Mouse (Mus musculus) forebrain, embryonic 14.5 days (tissue): ENCODE data around the gene Mtln. TPM values are rescaled to one million over a fixed set of nuclear protein-coding genes. Genes with fewer than 3 reads are reported as not detected.
A peak's percentile ranks its signal among the peaks of the same experiment; 100 is the strongest.

ENCODE experiments used
- ATAC-seq: fragments of 200-750 bp; cut with Nextera tagmentation; 2 replicates; pipeline ENCODE4 v1.8.0; 2017; ENCODE audit warnings: mild to moderate bottlenecking, moderate library complexity
- DNase-seq: peaks from one replicate; pipeline ENCODE4 v3.0.0-alpha.2; 2015; ENCODE audit warnings: low spot score
- H3K27ac ChIP-seq: fragments of 300-500 bp; sonication (generic); 2 replicates; pipeline ENCODE4 v1.5.1; 2014; ENCODE audit warnings: low read depth, mild to moderate bottlenecking, control low read depth, low read length, moderate library complexity
- H3K27me3 ChIP-seq: fragments of 300-500 bp; sonication (generic); replicated peaks from 2 replicates; pipeline ENCODE4 v1.6.1; 2014; ENCODE audit warnings: low read length, control low read depth, mixed read lengths; ENCODE audit not compliant: control insufficient read depth, insufficient read depth
- H3K36me3 ChIP-seq: fragments of 300-500 bp; sonication (generic); 2 replicates; pipeline ENCODE4 v1.6.1; 2014; ENCODE audit warnings: low read length, control low read depth; ENCODE audit not compliant: control insufficient read depth, insufficient read depth
- H3K4me1 ChIP-seq: fragments of 300-500 bp; sonication (generic); 2 replicates; pipeline ENCODE4 v1.6.1; 2014; ENCODE audit warnings: antibody characterized with exemption, low read length, control low read depth; ENCODE audit not compliant: control insufficient read depth, insufficient read depth
- H3K4me2 ChIP-seq: fragments of 300-500 bp; sonication (generic); 2 replicates; pipeline ENCODE4 v1.6.1; 2014; ENCODE audit warnings: mild to moderate bottlenecking, control low read depth, low read length
- H3K4me3 ChIP-seq: fragments of 300-500 bp; sonication (generic); 2 replicates; pipeline ENCODE4 v1.5.1; 2014; ENCODE audit warnings: low read depth, low read length, control low read depth
- H3K9ac ChIP-seq: fragments of 300-500 bp; sonication (generic); 2 replicates; pipeline ENCODE4 v1.6.1; 2014; ENCODE audit warnings: mild to moderate bottlenecking, low read length, control low read depth, moderate library complexity
- H3K9me3 ChIP-seq: fragments of 300-500 bp; sonication (generic); replicated peaks from 2 replicates; pipeline ENCODE4 v1.6.1; 2016; ENCODE audit warnings: low read length, control low read depth, mixed read lengths; ENCODE audit not compliant: control insufficient read depth
- WGBS: fragments of 180-500 bp; shearing (Covaris S2); extraction: QIAGEN DNeasy Blood & Tissue Kit; methylation state at CpG from one replicate; pipeline ENCODE4 v1.1.7; 2014; 5-methylcytosine and 5-hydroxymethylcytosine counted together
- polyA plus RNA-seq: library from polyadenylated mRNA; unstranded; fragments of >200 nt; fragmentation: Nextera tagmentation; extraction: Ambion mirVana; gene quantifications from 2 replicates; pipeline ENCODE4 v1.2.1, GENCODE M21; 2014

The Mtln gene
- polyA plus RNA-seq, 1 experiment from 2014 or later: 40.5 TPM

DNA sequence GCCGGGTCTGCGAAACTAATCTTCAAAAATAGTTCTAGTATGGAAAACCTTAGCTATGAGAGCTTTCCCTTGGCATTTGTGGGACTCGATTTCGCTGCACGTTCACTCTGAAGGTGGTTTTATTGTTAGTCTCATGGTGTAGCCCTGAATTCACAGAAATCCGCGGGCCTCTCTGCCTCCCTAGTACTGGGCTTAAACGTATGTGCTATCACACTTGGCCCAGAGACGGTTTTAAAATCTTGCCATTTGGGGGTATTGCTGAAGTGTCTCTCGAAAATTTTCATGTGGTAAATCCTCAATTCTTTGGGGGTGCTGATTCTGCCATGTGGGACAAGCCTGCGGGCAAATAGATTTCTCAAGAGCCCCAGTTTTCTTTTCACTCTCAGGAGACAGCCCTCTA lies 3.1 kb downstream of the Mtln start:
- DNase-seq (peak; percentile 6), ATAC-seq (no peak)
- Histone ChIP-seq H3K4me3 (peak overlapping the region; percentile 68), H3K4me1 (peaks cover 6% of the 10 kb centered on the region), H3K4me2 (peak overlapping the region; percentile 74), H3K9me3 (no peaks in the 10 kb centered on the region), H3K36me3 (no peaks in the 10 kb centered on the region), H3K9ac (peak overlapping the region; percentile 77), H3K27me3 (no peaks in the 10 kb centered on the region), H3K27ac (no peak overlapping the region; the same call in 1 of the 2 replicates)
- WGBS: 4% methylated on average over 11 of the region's 11 CpGs

DNA sequence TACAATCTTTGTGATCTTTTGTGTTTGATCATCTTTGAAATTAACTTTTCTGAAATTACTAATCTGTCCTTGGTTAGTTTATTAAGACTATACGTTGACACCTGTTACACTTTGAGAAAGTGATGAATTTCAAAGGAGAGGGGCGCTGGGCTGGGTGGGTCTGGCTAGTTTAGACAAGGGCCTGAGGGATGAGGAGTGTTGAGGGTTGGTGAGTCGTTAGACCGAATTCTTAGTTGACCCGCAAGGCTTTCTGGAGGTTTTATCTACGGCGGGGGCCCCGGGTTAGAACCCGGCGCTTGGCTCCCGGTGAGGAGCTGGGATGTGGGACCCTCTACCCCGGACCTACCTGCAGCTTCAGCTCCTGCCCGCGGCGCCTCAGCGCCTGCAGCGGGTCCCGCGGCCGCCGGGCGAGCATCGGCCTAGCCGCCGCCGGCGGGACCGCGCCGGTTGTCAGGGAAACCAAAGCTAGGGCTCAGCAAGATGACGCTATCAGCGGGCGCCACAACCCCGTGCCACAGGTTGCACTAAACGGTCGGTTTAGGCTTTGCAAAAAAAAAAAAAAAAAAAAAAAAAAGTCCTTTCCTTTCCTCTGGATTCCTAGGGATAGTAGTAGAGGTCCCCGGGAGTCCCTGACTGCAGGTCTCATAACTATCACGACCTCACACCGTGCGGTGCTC lies 3.7 kb downstream of the Mtln start, which contains the start of gene Nphp1:
Gene Nphp1, minus strand, starts transcription at position 458 of the 677 bp plus-strand sequence.
- H3K4me3 ChIP-seq: peak within 1 kb of the TSS; percentile 68
- H3K4me2 ChIP-seq: peak within 1 kb of the TSS; percentile 74
- H3K9me3 ChIP-seq: no peaks in the 10 kb centered on the region
- DNase-seq: peak; percentile 94
- WGBS: 1% methylated on average over 40 of the region's 40 CpGs
- peaks cover 6% of the 10 kb centered on the region for H3K4me1 ChIP-seq
- H3K9ac ChIP-seq: peak within 1 kb of the TSS; percentile 77
- no peak within 1 kb of the TSS; the same call in 1 of the 2 replicates for H3K27ac ChIP-seq
- H3K27me3 ChIP-seq: no peaks in the 10 kb centered on the region
- peak; percentile 84 for ATAC-seq
- H3K36me3 ChIP-seq: no peaks in the 10 kb centered on the region

DNA sequence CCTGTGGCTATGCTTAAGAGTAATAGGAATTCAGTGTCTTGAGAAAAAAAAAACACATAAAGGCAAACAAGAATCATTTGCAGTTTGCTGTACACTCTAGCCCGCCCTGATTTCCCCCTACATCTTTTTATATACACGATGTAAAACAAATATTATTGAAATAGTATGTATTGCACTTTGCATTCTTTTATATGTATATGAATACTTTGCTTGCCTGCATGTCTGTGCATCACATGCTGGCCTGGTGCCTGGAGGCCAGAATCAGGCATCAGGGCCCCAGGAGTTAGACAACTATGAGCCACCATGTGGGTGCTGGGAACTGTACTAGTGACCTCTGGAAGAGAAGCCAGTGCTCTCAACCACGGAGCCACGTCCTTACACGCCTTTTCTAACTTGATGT lies 5.1 kb downstream of the Mtln start:
- no peak overlapping the region for H3K4me2 ChIP-seq
- ATAC-seq (no peak), DNase-seq (no peak)
- no peak overlapping the region for H3K27ac ChIP-seq
- no peaks in the 10 kb centered on the region for H3K9me3 ChIP-seq
- WGBS: 95% methylated on average over 5 of the region's 5 CpGs
- peaks cover 6% of the 10 kb centered on the region for H3K4me1 ChIP-seq
- no peaks in the 10 kb centered on the region for H3K36me3 ChIP-seq
- no peak overlapping the region for H3K9ac ChIP-seq
- no peak overlapping the region for H3K4me3 ChIP-seq
- no peaks in the 10 kb centered on the region for H3K27me3 ChIP-seq

DNA sequence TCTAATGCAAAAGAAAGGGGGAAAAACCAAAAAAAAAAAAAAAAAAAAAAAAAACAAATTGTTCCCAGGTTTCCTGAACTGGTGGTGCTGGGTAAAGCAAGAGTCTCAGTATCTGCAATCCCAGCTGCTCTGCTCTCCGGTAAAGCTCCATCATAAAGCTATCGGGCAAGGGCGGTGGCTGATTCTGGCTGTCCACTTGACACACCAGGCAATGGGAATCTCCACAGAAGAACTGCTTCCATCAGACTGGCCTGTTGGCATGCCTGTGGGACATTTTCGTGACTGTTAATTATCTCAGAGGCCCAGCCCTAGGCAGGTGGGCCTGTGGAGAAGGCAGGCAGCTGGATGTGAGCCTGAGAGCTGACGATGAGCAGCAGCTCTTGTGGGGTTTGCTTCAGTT lies 13.8 kb downstream of the Mtln start:
- no peak overlapping the region for H3K4me3 ChIP-seq
- no peaks in the 10 kb centered on the region for H3K9me3 ChIP-seq
- no peak for ATAC-seq
- H3K27me3 ChIP-seq: no peaks in the 10 kb centered on the region
- 92% methylated on average over 5 of the region's 5 CpGs for WGBS
- H3K36me3 ChIP-seq: peaks cover 31% of the 10 kb centered on the region
- H3K4me2 ChIP-seq: no peak overlapping the region
- no peak overlapping the region for H3K9ac ChIP-seq
- no peak overlapping the region for H3K27ac ChIP-seq
- 0 out of 2 replicates have a peak, but pooled peaks cover 4% of the 10 kb centered on the region for H3K4me1 ChIP-seq
- DNase-seq: no peak

DNA sequence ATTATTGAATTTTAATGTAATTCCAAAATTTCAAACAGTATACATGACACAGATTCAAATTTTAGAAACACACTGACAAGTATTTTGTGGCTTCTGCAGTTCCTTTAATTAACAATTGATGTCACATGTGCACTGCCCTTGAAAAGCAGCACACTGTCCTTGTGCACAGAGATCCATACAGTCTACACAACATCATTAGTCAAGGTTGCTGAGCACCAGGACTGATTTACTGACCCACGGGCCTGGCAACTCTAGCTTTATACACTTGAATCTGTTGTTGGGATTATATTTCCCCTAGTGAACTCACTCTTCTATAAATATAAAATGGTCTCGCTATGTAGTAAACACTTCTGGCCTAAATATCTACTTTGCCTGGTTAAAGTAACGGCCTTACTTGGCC lies 17.3 kb downstream of the Mtln start:
- Histone ChIP-seq H3K4me1 (0 out of 2 replicates have a peak, but pooled peaks cover 4% of the 10 kb centered on the region), H3K9me3 (no peaks in the 10 kb centered on the region), H3K27ac (no peak overlapping the region), H3K9ac (no peak overlapping the region), H3K27me3 (no peaks in the 10 kb centered on the region), H3K36me3 (peaks cover 43% of the 10 kb centered on the region), H3K4me2 (no peak overlapping the region), H3K4me3 (no peak overlapping the region)
- DNase-seq: no peak
- ATAC-seq: peak; percentile 42; the same call in 1 of the 2 replicates
- WGBS: 54% methylated on average over 3 of the region's 3 CpGs

DNA sequence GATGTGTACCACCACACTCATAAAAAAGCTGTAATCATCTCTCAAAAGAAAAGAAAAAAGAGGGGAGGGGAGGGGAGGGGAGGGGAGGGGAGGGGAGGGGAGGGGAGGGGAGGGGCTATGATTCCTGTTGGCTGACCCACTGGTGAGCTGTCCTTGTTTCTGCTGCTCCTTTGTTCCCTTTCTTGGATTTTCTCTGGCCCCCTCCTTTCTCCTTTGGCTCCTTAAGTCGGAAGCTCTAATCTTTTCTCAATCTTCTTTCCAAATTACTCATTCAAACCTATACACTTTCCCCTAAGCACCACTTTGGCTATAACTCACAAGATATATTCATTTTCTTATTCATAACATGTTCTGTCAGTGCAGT lies 17.7 kb downstream of the Mtln start:
- Histone ChIP-seq H3K4me2 (no peak overlapping the region), H3K9me3 (no peaks in the 10 kb centered on the region), H3K4me3 (no peak overlapping the region), H3K9ac (no peak overlapping the region), H3K27ac (peak overlapping the region; percentile 55; the same call in 1 of the 2 replicates), H3K27me3 (no peaks in the 10 kb centered on the region), H3K4me1 (0 out of 2 replicates have a peak, but pooled peaks cover 4% of the 10 kb centered on the region), H3K36me3 (peaks cover 46% of the 10 kb centered on the region)
- ATAC-seq (peak; percentile 40; the same call in 1 of the 2 replicates), DNase-seq (peak; percentile 13)
- 0% methylated on average over 1 of the region's 1 CpGs for WGBS

DNA sequence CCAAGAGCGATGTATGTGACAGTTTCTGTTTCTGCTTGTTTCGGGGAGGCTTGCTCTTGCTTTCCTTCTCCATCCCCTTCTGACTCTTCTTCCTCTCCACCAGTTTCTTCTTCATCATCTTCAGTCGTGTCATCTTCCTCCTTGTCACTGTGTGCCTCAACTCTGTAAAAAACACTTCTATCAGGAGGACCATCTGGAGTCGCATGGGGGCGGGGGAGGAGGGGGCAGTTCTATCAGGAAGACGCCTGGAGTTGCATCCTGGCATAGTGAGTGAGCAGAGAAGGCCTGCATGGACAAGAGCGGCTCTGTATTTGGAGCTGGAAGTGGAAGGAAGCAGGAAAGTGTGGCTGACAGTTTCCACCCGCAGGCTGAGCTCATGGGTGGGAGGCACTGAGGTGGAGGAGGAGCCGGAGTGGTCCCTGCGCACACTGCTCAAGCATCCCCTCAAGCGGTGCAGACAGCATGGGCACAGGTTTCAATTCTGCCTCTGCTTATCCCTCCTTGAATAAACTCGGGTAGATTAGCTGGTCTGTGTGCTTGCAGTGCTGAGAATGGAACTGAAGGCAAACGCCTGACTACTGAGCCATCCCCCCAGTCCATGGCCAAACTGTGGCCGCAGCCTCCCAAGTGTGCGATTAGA lies 18.2 kb downstream of the Mtln start:
- ATAC-seq: peak; percentile 63
- H3K27ac ChIP-seq: peak overlapping the region; percentile 55; the same call in 1 of the 2 replicates
- peaks cover 45% of the 10 kb centered on the region for H3K36me3 ChIP-seq
- peak overlapping the region; percentile 43 for H3K9ac ChIP-seq
- H3K4me2 ChIP-seq: peak overlapping the region; percentile 24; the same call in 1 of the 2 replicates
- peak; percentile 18 for DNase-seq
- no peaks in the 10 kb centered on the region for H3K9me3 ChIP-seq
- H3K27me3 ChIP-seq: no peaks in the 10 kb centered on the region
- 25% methylated on average over 15 of the region's 15 CpGs for WGBS
- H3K4me3 ChIP-seq: no peak overlapping the region
- 0 out of 2 replicates have a peak, but pooled peaks cover 4% of the 10 kb centered on the region for H3K4me1 ChIP-seq

DNA sequence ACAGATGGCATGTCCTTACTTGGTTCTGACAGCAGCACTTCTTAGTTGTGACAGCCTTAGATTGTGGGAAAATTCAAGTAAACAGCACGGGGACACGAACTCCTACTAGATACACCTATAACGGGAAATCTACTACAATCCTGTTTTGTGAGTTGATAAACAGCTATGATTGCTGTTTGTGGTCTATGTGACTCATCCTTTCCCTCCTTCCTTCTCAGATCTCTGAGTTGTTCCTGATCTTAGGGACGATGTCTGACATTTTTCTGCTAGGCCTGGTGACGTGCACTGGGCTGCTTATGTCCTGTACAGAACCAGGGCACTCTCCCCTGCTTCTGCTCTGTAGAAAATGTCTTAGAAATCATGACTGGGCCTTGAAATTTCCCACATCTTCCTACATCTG lies 30.7 kb downstream of the Mtln start:
- 95% methylated on average over 5 of the region's 5 CpGs for WGBS
- ATAC-seq: no peak

More for the DNA sequence above, 30.7 kb downstream of the Mtln start:
- H3K27ac ChIP-seq: no peak overlapping the region
- H3K36me3 ChIP-seq: peaks cover 47% of the 10 kb centered on the region
- no peak overlapping the region for H3K4me3 ChIP-seq
- no peak overlapping the region for H3K4me2 ChIP-seq
- no peaks in the 10 kb centered on the region for H3K9me3 ChIP-seq
- no peak for DNase-seq
- no peaks in the 10 kb centered on the region for H3K27me3 ChIP-seq
- H3K4me1 ChIP-seq: no peaks in the 10 kb centered on the region
- H3K9ac ChIP-seq: no peak overlapping the region
